Mouse (Mus musculus) intestine, embryonic 15.5 days (tissue): Measurements from ENCODE around the gene Insyn1. TPM values are rescaled to one million over a fixed set of nuclear protein-coding genes. Genes with fewer than 3 reads are reported as not detected.

Experiments used
- ATAC-seq: fragments of 200-750 bp; cut with Nextera tagmentation; 2 replicates; pipeline ENCODE4 v1.8.0; 2017; ENCODE audit warnings: moderate TSS enrichment, moderate library complexity
- H3K27ac ChIP-seq: fragments of 300-500 bp; sonication (generic); 2 replicates; pipeline ENCODE4 v1.5.1; 2015; ENCODE audit warnings: mild to moderate bottlenecking, inconsistent platforms
- H3K27me3 ChIP-seq: fragments of 300-500 bp; sonication (generic); replicated peaks from 2 replicates; pipeline ENCODE4 v1.6.1; 2015; ENCODE audit warnings: inconsistent platforms
- H3K36me3 ChIP-seq: fragments of 300-500 bp; sonication (generic); 2 replicates; pipeline ENCODE4 v1.6.1; 2015; ENCODE audit warnings: inconsistent platforms
- H3K4me1 ChIP-seq: fragments of 300-500 bp; sonication (generic); replicated peaks from 2 replicates; pipeline ENCODE4 v1.6.1; 2015; ENCODE audit warnings: inconsistent platforms
- H3K4me2 ChIP-seq: fragments of 300-500 bp; sonication (generic); replicated peaks from 2 replicates; pipeline ENCODE4 v1.6.1; 2015; ENCODE audit warnings: mild to moderate bottlenecking, inconsistent platforms
- H3K4me3 ChIP-seq: fragments of 300-500 bp; sonication (generic); replicated peaks from 2 replicates; pipeline ENCODE4 v1.5.1; 2015; ENCODE audit warnings: inconsistent platforms
- H3K9ac ChIP-seq: fragments of 300-500 bp; sonication (generic); 2 replicates; pipeline ENCODE4 v1.6.1; 2015; ENCODE audit warnings: inconsistent platforms
- H3K9me3 ChIP-seq: fragments of 300-500 bp; sonication (generic); 2 replicates; pipeline ENCODE4 v1.6.1; 2016; ENCODE audit warnings: inconsistent platforms
- WGBS: fragments of 180-500 bp; shearing (Covaris S2); methylation state at CpG from one replicate; pipeline ENCODE4 v1.1.7; 2015; 5-methylcytosine and 5-hydroxymethylcytosine counted together
- polyA plus RNA-seq: library from polyadenylated mRNA; unstranded; fragments of >200 nt; fragmentation: Nextera tagmentation; extraction: Ambion mirVana; gene quantifications from 2 replicates; pipeline ENCODE4 v1.2.1, GENCODE M21; 2015

The Insyn1 gene
- polyA plus RNA-seq = 0.67 and 0.96 TPM in 2 replicates

GRCm38 (mm10) chr9:58487851-58488801 is at the start of gene Insyn1:
Gene Insyn1, plus strand, starts transcription at chr9:58488603.
- Histone ChIP-seq H3K9ac (peak within 1 kb of the TSS; percentile 52), H3K4me1 (peaks cover 16% of the 10 kb centered on the region), H3K4me3 (peak within 1 kb of the TSS; percentile 67), H3K4me2 (peak within 1 kb of the TSS; percentile 99), H3K36me3 (no peaks in the 10 kb centered on the region), H3K27me3 (peaks cover 40% of the 10 kb centered on the region), H3K9me3 (no peaks in the 10 kb centered on the region), H3K27ac (peak within 1 kb of the TSS; percentile 73)
- under 1% methylated on average over 104 of the region's 104 CpGs for WGBS
- peak; percentile 87 for ATAC-seq

GRCm38 (mm10) chr9:58438921-58439396 is 49.4 kb upstream of the Insyn1 start:
- no peak for ATAC-seq
- Histone ChIP-seq H3K4me1 (0 out of 2 replicates have a peak, but pooled peaks cover 7% of the 10 kb centered on the region), H3K36me3 (no peaks in the 10 kb centered on the region), H3K9me3 (no peaks in the 10 kb centered on the region), H3K27ac (no peak overlapping the region), H3K4me3 (no peak overlapping the region), H3K9ac (no peak overlapping the region), H3K4me2 (no peak overlapping the region), H3K27me3 (no peaks in the 10 kb centered on the region)
- WGBS = 81% methylated on average over 22 of the region's 22 CpGs

GRCm38 (mm10) chr9:58440100-58440499 is 48.3 kb upstream of the Insyn1 start:
- WGBS = 69% methylated on average over 6 of the region's 6 CpGs
- no peak overlapping the region for H3K4me2 ChIP-seq

GRCm38 (mm10) chr9:58440614-58441013 is 47.8 kb upstream of the Insyn1 start:
- Histone ChIP-seq H3K27ac (no peak overlapping the region), H3K9me3 (no peaks in the 10 kb centered on the region), H3K4me3 (no peak overlapping the region), H3K4me2 (no peak overlapping the region), H3K9ac (no peak overlapping the region), H3K27me3 (no peaks in the 10 kb centered on the region), H3K4me1 (0 out of 2 replicates have a peak, but pooled peaks cover 7% of the 10 kb centered on the region), H3K36me3 (no peaks in the 10 kb centered on the region)
- no peak for ATAC-seq

More at GRCm38 (mm10) chr9:58440100-58440499, 48.3 kb upstream of the Insyn1 start:
- Histone ChIP-seq H3K4me3 (no peak overlapping the region), H3K4me1 (0 out of 2 replicates have a peak, but pooled peaks cover 7% of the 10 kb centered on the region), H3K27me3 (no peaks in the 10 kb centered on the region), H3K9ac (no peak overlapping the region), H3K9me3 (no peaks in the 10 kb centered on the region), H3K27ac (no peak overlapping the region), H3K36me3 (no peaks in the 10 kb centered on the region)
- no peak for ATAC-seq

GRCm38 (mm10) chr9:58441351-58442104 is 46.9 kb upstream of the Insyn1 start:
- Histone ChIP-seq H3K36me3 (no peaks in the 10 kb centered on the region), H3K27ac (0 out of 2 replicates have a peak overlapping the region, but pooled peaks have one; percentile 32), H3K4me3 (no peak overlapping the region), H3K9me3 (no peaks in the 10 kb centered on the region), H3K4me1 (0 out of 2 replicates have a peak, but pooled peaks cover 7% of the 10 kb centered on the region), H3K4me2 (no peak overlapping the region), H3K27me3 (no peaks in the 10 kb centered on the region), H3K9ac (no peak overlapping the region)
- WGBS = 47% methylated on average over 6 of the region's 6 CpGs
- ATAC-seq = no peak

GRCm38 (mm10) chr9:58442105-58443010 is 46.0 kb upstream of the Insyn1 start:
- Histone ChIP-seq H3K9ac (no peak overlapping the region), H3K27ac (no peak overlapping the region), H3K4me3 (no peak overlapping the region), H3K4me1 (0 out of 2 replicates have a peak, but pooled peaks cover 7% of the 10 kb centered on the region), H3K4me2 (no peak overlapping the region), H3K9me3 (no peaks in the 10 kb centered on the region), H3K36me3 (no peaks in the 10 kb centered on the region), H3K27me3 (no peaks in the 10 kb centered on the region)
- WGBS = 34% methylated on average over 7 of the region's 7 CpGs
- peak; percentile 72; the same call in 1 of the 2 replicates for ATAC-seq

- H3K36me3 ChIP-seq = no peaks in the 10 kb centered on the region
- no peak overlapping the region for H3K9ac ChIP-seq
These were observed 45.3 kb upstream of the Insyn1 start for GRCm38 (mm10) chr9:58443061-58443460.

GRCm38 (mm10) chr9:58446829-58447228 is 41.6 kb upstream of the Insyn1 start:
- Histone ChIP-seq H3K27ac (no peak overlapping the region), H3K4me2 (no peak overlapping the region), H3K9me3 (no peaks in the 10 kb centered on the region), H3K27me3 (no peaks in the 10 kb centered on the region), H3K4me3 (no peak overlapping the region), H3K36me3 (no peaks in the 10 kb centered on the region), H3K9ac (no peak overlapping the region), H3K4me1 (no peaks in the 10 kb centered on the region)
- WGBS = 58% methylated on average over 4 of the region's 4 CpGs
- no peak for ATAC-seq

More at GRCm38 (mm10) chr9:58443061-58443460, 45.3 kb upstream of the Insyn1 start:
- H3K4me1 ChIP-seq = 0 out of 2 replicates have a peak, but pooled peaks cover 7% of the 10 kb centered on the region
- ATAC-seq = no peak
- no peaks in the 10 kb centered on the region for H3K27me3 ChIP-seq
- H3K9me3 ChIP-seq = no peaks in the 10 kb centered on the region
- H3K4me3 ChIP-seq = no peak overlapping the region
- no peak overlapping the region for H3K4me2 ChIP-seq
- H3K27ac ChIP-seq = no peak overlapping the region
- WGBS = 74% methylated on average over 3 of the region's 3 CpGs

GRCm38 (mm10) chr9:58447997-58448595 is 40.3 kb upstream of the Insyn1 start:
- 65% methylated on average over 12 of the region's 12 CpGs for WGBS
- Histone ChIP-seq H3K27me3 (no peaks in the 10 kb centered on the region), H3K4me2 (no peak overlapping the region), H3K36me3 (no peaks in the 10 kb centered on the region), H3K4me3 (no peak overlapping the region), H3K9ac (no peak overlapping the region), H3K9me3 (no peaks in the 10 kb centered on the region), H3K27ac (no peak overlapping the region), H3K4me1 (no peaks in the 10 kb centered on the region)
- no peak for ATAC-seq

GRCm38 (mm10) chr9:58449526-58449925 is 38.9 kb upstream of the Insyn1 start:
- Histone ChIP-seq H3K4me1 (no peaks in the 10 kb centered on the region), H3K4me2 (no peak overlapping the region), H3K27ac (no peak overlapping the region), H3K27me3 (no peaks in the 10 kb centered on the region), H3K4me3 (no peak overlapping the region), H3K9me3 (no peaks in the 10 kb centered on the region), H3K36me3 (no peaks in the 10 kb centered on the region), H3K9ac (no peak overlapping the region)
- WGBS = 54% methylated on average over 3 of the region's 3 CpGs
- ATAC-seq = no peak

- H3K9me3 ChIP-seq = no peaks in the 10 kb centered on the region
- no peak overlapping the region for H3K9ac ChIP-seq
- no peaks in the 10 kb centered on the region for H3K27me3 ChIP-seq
- H3K4me2 ChIP-seq = no peak overlapping the region
- H3K4me3 ChIP-seq = no peak overlapping the region
- no peak overlapping the region for H3K27ac ChIP-seq
- no peak for ATAC-seq
- peaks cover 6% of the 10 kb centered on the region; the same call in 1 of the 2 replicates for H3K4me1 ChIP-seq
- 73% methylated on average over 5 of the region's 5 CpGs for WGBS
- no peaks in the 10 kb centered on the region for H3K36me3 ChIP-seq
These were observed 34.5 kb upstream of the Insyn1 start for GRCm38 (mm10) chr9:58453791-58454378.
